Mouse (Mus musculus): Measurements from ENCODE around the gene Dnm1l.
"Not testable (repeated sequence)": the region's sequence is repeated elsewhere in the genome, so short reads cannot be mapped to it uniquely, and the experiment has no call there.

The Dnm1l gene

DNA sequence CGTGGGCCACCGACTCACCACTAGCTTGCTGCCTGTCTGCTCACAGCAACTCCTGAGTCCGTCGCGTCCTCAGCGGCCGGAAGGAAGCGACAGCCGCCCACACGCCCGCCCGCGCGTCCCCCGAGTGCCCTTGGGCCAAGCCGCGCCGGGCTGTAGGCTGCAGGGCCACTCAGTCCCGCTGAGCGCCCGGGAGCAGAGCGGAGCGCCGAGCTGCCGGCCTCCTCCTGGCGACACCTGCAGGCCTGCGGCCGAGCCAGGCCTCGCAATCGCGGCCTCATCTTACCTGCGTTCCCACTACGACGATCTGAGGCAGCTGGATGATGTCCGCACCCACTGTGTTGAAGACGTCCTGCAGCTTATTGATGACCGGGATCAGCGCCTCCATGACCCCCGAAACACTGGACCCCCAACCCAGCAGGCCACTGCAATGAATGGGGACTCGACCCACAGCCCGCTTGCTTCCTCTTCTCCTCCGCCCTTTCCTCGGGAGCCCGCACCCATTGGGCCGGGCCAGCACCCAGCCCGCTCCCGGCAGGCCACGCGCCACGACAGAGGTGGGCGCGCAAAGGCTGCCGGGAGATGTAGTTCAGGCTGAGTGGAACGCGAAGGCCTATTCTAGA lies at the start of gene Dnm1l:
Gene Dnm1l (minus strand): TSS at position 479 of the 620 bp plus-strand sequence.
- peak; percentile 90 to 91 for DNase-seq (ENCODE audit: low spot score in 2 of 2)

DNA sequence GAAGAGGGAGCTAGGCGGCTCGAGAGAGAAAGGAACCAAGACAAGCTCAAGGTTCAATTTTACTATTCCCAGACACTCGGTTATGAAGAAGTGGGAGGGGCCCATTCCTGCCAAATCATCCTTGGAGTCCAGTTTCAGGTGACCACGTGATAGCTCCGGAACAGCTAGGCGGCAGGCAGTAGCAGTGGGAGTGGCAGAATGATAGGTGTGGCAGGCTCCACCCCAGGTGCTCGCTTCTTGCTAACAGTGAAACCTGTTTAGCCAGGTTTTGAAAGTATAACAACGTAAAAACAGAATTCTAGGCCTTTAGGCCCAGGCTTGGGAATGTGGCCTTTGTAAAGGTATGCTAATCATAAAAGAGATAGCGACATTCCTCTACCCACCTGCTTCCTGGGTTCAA lies 8.5 kb upstream of the Dnm1l start:
- not testable (repeated sequence) for DNase-seq (ENCODE audit: low spot score in 2 of 2)

DNA sequence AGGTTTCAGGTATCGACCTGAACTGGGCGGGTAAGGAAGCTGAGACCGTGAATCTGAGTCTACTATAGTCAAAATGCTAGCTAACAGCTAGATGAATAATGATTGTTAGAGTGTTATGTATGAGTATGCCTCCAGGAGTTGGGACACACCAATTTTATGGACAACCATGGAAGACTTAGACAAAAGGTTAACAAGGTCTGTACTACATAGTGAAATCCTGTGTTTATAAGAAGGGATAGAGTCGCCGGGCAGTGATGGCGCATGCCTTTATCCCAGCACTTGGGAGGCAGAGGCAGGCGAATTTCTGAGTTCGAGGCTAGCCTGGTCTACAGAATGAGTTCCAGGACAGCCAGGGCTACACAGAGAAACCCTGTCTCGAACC lies 333 bp upstream of the Dnm1l start:
- DNase-seq (ENCODE audit: low spot score in 2 of 2) = not testable (repeated sequence)

DNA sequence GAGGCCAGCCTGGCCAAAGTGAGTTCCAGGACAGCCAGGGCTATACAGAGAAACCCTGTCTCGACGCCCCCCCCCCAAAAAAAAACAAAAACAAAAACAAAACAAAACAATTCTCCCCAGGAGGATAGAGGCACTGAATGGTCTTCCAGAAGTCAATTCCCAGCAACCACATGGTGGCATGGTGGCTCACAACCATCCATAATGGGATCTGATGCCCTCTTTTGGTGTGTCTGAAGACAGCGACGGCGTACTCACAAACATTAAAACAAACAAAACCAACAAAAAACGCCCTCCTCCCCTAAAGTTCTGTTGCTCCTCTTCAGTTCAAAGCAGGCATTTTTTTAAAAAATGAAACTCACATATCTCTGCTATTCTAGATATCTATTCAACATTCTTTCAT lies 851 bp downstream of the Dnm1l start:
- DNase-seq (ENCODE audit: low spot score in 2 of 2) = no peak

DNA sequence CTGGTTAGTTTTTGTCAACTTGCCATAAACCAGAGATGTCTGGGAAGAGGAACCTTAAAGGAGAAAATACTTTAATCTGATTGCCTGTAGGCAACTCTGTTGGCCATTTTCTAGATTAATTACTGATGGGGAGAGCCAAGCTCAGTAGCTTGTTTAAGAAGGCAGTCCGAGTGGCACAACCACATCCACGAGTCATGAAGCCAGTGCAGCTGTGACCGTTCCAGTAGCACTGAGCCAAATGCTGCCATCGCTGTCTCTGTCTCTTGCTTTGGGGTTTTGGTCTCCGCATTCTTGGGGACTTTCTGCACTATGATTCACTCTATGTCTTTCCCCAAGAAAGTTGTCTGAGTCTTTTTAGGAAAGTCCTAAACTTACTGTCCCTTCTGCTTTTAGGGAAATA lies 12.3 kb downstream of the Dnm1l start:
- DNase-seq (ENCODE audit: low spot score in 2 of 2) = no peak

DNA sequence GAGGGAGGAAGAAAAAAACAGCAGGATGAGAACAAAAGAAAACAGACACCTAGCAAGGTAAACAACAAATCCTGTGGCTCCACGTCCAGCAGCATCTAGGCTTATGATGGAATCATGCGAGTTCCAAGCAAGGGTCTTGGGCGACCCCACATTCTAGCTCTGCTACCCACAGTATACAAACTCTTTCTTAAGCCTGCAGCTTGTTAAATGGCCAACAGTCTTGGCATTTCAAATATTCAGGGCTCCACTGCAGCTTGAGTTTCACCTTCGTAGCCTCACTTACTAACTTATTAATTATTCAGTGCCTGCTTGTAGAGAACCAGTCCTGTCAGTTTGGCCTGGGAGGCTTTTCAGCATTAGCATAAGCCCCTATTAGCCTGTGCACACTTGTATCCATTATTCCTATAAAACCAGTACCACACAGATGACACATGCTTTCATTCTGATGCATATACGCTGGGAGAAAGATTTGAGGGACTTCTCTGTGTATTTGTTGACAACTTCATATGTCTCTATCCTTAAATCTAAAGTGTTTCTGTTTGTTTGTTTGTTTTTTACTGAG lies 32.9 kb downstream of the Dnm1l start:
- no peak for DNase-seq (ENCODE audit: low spot score in 2 of 2)

DNA sequence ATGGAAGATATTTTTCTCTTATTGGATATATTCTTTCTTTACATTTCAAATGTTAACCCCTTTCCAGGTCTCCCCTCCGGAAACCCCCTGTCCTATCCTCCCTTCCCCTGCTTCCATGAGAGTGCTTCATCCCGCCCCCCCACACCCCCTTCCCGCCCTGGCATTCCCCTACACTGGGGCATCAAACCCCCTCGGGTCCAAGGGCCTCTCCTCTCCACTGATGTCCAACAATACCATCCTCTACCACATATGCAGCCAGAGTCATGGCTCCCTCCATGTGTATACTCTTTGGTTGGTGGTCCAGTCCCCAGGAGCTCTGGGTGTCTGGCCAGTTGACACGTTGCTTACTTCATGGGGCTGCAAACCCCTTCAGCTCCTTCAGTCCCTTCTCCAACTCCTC lies 47.4 kb downstream of the Dnm1l start:
- DNase-seq (ENCODE audit: low spot score in 2 of 2) = no peak

DNA sequence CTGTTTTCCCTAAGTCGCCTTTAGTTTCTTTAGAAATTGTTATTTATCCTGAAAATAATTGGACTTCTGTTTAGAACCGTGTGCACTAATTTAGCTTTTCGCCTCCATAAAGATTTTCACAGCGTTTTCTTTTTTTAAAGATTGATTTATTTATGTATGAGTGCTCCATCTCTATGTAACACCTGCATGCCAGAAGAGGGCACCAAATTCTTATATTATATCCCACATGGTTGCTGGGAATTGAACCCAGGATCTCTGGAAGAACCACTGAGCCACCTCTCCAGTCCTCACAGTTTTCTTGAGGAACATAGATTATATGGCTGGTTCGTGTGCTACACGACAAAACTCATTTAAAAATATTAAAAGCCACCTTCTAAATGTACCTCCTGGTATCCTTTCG lies 54.9 kb downstream of the Dnm1l start:
- no peak for DNase-seq (ENCODE audit: low spot score in 2 of 2)

DNA sequence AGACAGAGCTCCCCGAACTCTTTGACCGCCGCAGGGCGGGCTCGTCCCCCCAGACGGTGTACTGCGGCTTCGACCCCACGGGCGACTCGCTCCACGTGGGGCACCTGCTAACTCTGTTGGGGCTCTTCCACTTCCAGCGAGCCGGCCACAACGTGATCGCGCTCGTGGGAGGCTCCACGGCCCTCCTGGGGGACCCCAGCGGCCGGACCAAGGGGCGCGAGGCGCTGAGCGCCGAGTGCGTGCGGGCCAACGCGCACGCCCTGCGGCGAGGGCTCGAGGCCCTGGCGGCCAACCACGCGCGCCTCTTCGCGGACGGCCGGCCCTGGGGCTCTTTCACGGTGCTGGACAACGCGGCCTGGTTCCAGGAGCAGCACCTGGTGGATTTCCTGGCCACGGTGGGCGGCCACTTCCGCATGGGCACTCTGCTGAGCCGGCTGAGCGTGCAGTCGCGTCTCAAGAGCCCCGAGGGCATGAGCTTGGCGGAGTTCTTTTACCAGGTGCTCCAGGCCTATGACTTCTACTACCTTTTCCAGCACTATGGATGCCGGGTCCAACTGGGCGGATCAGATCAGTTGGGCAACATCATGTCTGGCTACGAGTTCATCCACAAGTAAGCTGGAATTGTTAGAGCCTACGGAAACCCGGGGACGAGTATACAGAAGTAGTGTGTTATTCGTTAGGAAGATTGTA lies 55.5 kb downstream of the Dnm1l start:
- DNase-seq (ENCODE audit: low spot score in 2 of 2) = peak; percentile 20 to 21

DNA sequence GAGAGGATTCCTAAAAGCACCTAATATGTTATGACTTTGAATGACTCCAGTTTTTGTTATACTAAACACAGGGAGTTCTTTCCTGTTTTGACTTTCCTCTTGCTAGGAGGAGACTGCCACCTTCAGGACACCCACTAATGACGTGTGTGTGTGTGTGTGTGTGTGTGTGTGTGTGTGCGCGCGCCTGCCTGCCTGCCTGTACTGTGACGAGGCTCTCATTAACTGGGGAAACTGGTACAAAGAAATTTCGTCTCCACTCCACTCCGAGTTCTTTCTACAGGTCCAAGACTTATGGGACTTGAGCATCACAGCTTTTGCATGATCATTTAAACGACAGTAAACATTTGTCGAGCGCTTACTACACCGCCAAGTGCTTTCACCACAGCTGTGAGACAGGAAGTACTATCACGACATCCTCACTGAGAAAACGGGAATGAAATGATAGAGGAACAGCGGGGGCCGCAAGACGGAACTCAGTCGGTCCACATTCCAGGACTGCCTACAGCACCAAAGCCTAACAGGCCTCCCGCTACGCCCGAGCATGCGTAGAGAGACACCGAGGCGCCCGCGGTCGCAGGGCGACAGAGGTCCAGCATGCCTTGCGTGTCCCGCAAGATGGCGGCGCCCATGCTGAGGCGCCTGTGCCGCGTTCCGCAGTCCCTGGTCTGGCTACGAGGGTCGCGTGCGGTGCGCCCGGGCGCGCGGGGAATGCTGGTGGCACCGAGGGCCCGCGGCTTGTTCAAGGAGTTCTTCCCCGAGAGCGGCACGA lies 56.2 kb downstream of the Dnm1l start, which contains the start of gene Yars2:
Gene Yars2 (plus strand): TSS at position 597 of the 769 bp plus-strand sequence.
- peak; percentile 90 for DNase-seq (ENCODE audit: low spot score in 2 of 2)

DNA sequence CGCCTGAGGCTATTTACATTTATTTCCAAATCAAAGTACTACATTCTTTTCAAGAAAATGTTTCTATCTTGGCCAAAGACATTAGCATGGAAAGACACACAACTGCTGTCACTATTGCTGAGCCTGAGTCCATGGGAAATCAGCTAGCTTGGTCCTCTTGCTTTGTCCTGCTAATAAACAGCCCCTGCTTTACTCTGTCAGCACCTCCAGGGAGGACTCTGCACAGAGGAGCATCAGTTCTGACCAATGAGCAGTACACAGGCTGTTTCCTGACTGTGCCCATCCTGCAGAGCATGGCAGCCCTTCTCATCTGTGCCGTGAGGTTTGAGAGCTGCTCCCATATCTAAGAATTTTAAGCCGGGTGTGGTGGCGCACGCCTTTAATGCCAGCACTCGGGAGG lies 85.0 kb downstream of the Dnm1l start:
- no peak for DNase-seq (ENCODE audit: low spot score in 2 of 2)

DNA sequence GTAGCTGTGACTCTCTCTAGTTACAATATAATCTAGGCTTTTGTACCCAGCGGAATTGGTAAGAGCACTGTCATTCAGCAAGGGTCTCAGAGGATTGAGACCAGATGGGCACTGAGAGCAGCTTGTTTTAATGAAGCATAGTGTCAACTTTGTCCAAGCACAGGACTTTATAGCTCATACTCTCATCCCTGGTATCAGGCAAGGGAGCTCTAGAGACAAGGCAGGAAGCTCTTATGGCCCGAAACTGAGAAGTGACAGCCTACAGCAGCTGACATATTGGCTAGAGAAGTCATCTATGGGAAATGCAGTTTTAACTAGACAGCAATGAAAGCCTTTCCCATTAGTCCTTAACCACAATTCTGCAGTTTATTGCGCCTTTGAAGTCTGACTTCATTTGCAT lies 85.8 kb downstream of the Dnm1l start:
- no peak for DNase-seq (ENCODE audit: low spot score in 2 of 2)

DNA sequence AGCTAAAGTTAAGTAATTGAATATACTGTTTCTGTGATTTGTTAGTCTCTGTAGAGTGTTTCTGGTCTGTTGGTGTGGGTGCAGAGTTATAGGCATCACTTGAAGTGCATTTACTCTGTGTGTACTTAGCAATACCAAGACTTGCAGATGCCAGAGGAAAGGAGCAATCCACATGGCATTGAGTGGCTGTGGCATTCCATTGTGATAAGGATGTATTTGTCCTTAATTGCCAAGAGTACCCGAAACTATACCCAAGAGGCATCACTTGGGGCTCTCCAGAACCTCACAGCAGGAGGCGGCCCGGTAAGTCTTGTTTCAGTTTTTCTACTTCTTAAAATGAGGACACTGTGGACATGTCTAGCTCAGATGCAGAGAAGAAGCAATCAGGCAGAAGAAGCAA lies 96.3 kb downstream of the Dnm1l start:
- DNase-seq (ENCODE audit: low spot score in 2 of 2) = no peak

All from heart, adult 9 months (tissue).